Mouse (Mus musculus) forebrain, postnatal 0 days (tissue): ENCODE measurements around the gene Tecpr2. TPM values are rescaled to one million over a fixed set of nuclear protein-coding genes. Genes with fewer than 3 reads are reported as not detected.

Experiments used
- ATAC-seq: fragments of 200-750 bp; cut with Nextera tagmentation; 2 replicates; pipeline ENCODE4 v1.8.0; 2017; ENCODE audit warnings: mild to moderate bottlenecking, moderate library complexity
- DNase-seq: peaks from one replicate; pipeline ENCODE4 v3.0.0-alpha.2; 2015
- H3K27ac ChIP-seq: fragments of 300-500 bp; sonication (generic); 2 replicates; pipeline ENCODE4 v1.5.1; 2014; ENCODE audit warnings: low read depth, mild to moderate bottlenecking, antibody characterized with exemption, low read length, moderate library complexity, mixed read lengths
- H3K27me3 ChIP-seq: fragments of 300-500 bp; sonication (generic); 2 replicates; pipeline ENCODE4 v1.6.1; 2014; ENCODE audit warnings: mild to moderate bottlenecking, low read length, mixed read lengths; ENCODE audit not compliant: insufficient read depth
- H3K36me3 ChIP-seq: fragments of 300-500 bp; sonication (generic); 2 replicates; pipeline ENCODE4 v1.6.1; 2014; ENCODE audit warnings: mild to moderate bottlenecking, moderate library complexity; ENCODE audit not compliant: insufficient read depth
- H3K4me1 ChIP-seq: fragments of 300-500 bp; sonication (generic); 2 replicates; pipeline ENCODE4 v1.6.1; 2014; ENCODE audit warnings: antibody characterized with exemption; ENCODE audit not compliant: insufficient read depth
- H3K4me2 ChIP-seq: fragments of 300-500 bp; sonication (generic); 2 replicates; pipeline ENCODE4 v1.6.1; 2014; ENCODE audit warnings: low read depth, mild to moderate bottlenecking, moderate library complexity
- H3K4me3 ChIP-seq: fragments of 300-500 bp; sonication (generic); 2 replicates; pipeline ENCODE4 v1.5.1; 2014; ENCODE audit warnings: low read depth, low read length, mixed read lengths
- H3K9ac ChIP-seq: fragments of 300-500 bp; sonication (generic); 2 replicates; pipeline ENCODE4 v1.6.1; 2014; ENCODE audit warnings: mild to moderate bottlenecking
- H3K9me3 ChIP-seq: fragments of 300-500 bp; sonication (generic); 2 replicates; pipeline ENCODE4 v1.6.1; 2016; ENCODE audit warnings: low read length
- CTCF ChIP-seq: sonication (generic); IDR thresholded peaks from 2 replicates; pipeline ENCODE4 v1.5.1; 2016; ENCODE audit warnings: antibody characterized with exemption, control low read depth, low read depth
- WGBS: fragments of 180-500 bp; shearing (Covaris S2); extraction: QIAGEN DNeasy Blood & Tissue Kit; methylation state at CpG from one replicate; pipeline ENCODE4 v1.1.7; 2014; 5-methylcytosine and 5-hydroxymethylcytosine counted together
- polyA plus RNA-seq: library from polyadenylated mRNA; unstranded; fragments of >200 nt; fragmentation: Nextera tagmentation; extraction: Ambion mirVana; gene quantifications from 2 replicates; pipeline ENCODE4 v1.2.1, GENCODE M21; 2015
- total RNA-seq: library from RNA; depleted of rRNA; stranded (reverse); fragments of >200 nt; gene quantifications from 2 replicates; pipeline ENCODE4 v1.2.3, GENCODE M21; 2014

The Tecpr2 gene
- total and polyA plus RNA-seq, 2 experiments from 2014 or later: 5.6 to 25.6 TPM

DNA sequence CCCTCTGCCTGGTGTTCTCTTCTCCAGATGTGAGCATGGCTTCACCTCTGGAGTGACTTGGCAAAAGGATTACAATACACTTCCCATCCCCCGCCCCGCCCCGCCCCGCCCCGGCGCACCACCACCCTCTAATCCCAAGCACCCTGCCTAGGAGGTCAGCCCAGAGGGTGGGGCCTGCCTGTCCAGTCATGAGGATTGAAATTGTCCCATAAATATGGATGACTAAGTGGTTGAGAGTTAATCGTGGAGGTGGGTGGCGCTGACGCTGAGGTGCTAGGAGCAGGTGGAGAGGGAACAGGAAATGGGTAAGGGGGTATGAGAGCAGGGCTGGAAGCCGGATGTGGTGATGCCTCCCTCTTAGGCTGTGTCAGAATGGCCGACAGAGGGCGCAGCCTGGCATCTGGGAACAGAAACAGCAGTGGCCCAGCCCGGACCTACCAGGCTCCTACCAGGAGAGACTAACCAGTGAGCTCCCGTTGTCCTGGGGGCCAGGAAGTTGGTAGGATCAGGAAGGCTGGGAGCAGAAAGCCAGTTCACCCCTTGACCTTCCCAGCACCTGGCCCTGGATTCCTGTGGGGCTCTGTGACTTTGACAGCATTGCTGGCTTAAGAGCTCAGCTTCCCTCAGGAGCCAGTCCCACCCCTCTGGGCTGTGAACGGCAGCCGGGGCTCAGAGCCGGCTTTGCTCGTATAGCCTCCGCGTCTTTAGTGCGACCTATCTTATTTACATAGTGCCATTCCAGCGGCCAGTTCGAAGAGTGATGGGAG, 102.5 kb downstream of the Tecpr2 start:
- peak overlapping the region; percentile 54 for H3K4me2 ChIP-seq
- 6% methylated on average over 23 of the region's 23 CpGs for WGBS
- peak; percentile 79 for DNase-seq

DNA sequence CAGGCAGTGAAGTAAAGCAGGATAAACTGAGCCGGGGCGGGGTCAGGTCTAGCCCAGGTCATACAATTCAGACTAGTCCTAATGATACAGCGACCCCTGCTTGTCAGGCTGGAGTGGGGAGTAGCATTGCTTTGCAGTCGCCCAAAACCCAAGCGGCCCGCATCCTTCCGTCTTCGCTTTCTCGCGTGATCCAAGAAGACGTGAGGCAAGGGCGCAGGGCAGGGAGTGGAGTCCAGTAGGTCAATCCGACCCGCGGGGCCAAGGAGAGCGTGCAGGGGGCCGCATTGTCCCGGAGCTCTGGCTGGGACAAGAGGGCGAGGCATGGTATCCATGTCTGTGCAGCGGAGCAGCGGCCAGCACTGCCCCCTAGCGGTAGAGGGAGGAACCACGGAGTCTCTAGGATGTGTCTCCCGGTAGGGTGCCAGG, 103.1 kb downstream of the Tecpr2 start:
- ATAC-seq (peak; percentile 90), DNase-seq (peak; percentile 91)
- TF ChIP-seq CTCF: peak; percentile 94
- Histone ChIP-seq H3K4me3 (peak overlapping the region; percentile 37), H3K9ac (peak overlapping the region; percentile 42), H3K27me3 (no peaks in the 10 kb centered on the region), H3K9me3 (no peaks in the 10 kb centered on the region), H3K4me1 (no peaks in the 10 kb centered on the region), H3K27ac (peak overlapping the region; percentile 42; the same call in 1 of the 2 replicates), H3K36me3 (no peaks in the 10 kb centered on the region), H3K4me2 (peak overlapping the region; percentile 54)
- WGBS: 1% methylated on average over 24 of the region's 24 CpGs

More for the DNA sequence above, 102.5 kb downstream of the Tecpr2 start:
- Histone ChIP-seq H3K27me3 (no peaks in the 10 kb centered on the region), H3K36me3 (no peaks in the 10 kb centered on the region), H3K4me3 (peak overlapping the region; percentile 37), H3K4me1 (no peaks in the 10 kb centered on the region), H3K27ac (peak overlapping the region; percentile 42; the same call in 1 of the 2 replicates), H3K9me3 (no peaks in the 10 kb centered on the region), H3K9ac (peak overlapping the region; percentile 42; the same call in 1 of the 2 replicates)
- peak; percentile 89 for ATAC-seq
- TF ChIP-seq CTCF: peak; percentile 70

DNA sequence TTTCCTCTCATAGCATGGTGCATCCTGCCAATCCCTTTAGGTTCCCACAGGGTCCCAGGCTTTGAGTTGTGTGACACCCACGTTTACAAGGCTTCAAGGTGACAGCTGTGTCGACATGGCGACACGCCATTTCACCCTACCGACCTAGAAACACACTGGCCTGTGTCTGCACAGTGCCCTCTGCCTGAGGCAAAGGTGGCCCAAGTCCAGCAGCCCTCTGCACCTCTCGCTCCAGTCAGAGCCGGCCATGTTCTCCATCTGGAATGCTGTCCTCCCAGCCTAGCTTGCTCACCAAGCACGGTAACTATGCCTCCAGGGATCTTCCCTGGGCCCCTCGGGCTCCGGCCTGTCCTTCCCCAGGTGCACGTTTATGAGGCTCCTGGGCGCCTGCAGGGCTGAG, 103.7 kb downstream of the Tecpr2 start:
- peak overlapping the region; percentile 37; the same call in 1 of the 2 replicates for H3K4me3 ChIP-seq
- H3K27me3 ChIP-seq: no peaks in the 10 kb centered on the region
- H3K4me2 ChIP-seq: peak overlapping the region; percentile 54; the same call in 1 of the 2 replicates
- 81% methylated on average over 12 of the region's 12 CpGs for WGBS
- ATAC-seq: no peak
- no peak for DNase-seq
- no peaks in the 10 kb centered on the region for H3K9me3 ChIP-seq
- TF ChIP-seq CTCF: no peak
- no peaks in the 10 kb centered on the region for H3K36me3 ChIP-seq
- H3K4me1 ChIP-seq: no peaks in the 10 kb centered on the region
- H3K9ac ChIP-seq: no peak overlapping the region
- H3K27ac ChIP-seq: no peak overlapping the region

DNA sequence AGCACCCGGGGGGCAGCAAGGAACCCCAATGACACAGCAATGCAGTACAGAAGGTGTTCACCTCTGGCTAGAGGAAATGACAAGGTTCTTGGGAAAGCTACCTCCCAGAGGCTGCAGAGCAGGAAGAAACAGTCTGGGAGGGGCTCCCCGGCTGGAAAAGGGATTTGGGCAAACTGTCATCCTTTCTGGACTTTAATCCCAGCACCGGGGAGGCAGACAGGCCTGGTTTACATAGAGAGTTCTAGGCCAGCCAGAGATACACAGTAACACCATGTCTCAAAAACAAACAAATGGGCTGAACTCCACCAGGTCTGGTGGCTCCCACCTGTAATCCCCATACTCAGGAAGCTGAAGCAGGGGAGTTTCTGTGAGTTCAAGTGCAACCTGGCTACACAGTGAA, 104.2 kb downstream of the Tecpr2 start:
- Histone ChIP-seq H3K27me3 (no peaks in the 10 kb centered on the region), H3K4me1 (no peaks in the 10 kb centered on the region), H3K27ac (no peak overlapping the region), H3K4me2 (no peak overlapping the region), H3K9me3 (no peaks in the 10 kb centered on the region), H3K9ac (no peak overlapping the region), H3K36me3 (no peaks in the 10 kb centered on the region), H3K4me3 (no peak overlapping the region)
- no peak for TF ChIP-seq CTCF
- DNase-seq: no peak
- no peak for ATAC-seq
- WGBS: 86% methylated on average over 3 of the region's 3 CpGs

DNA sequence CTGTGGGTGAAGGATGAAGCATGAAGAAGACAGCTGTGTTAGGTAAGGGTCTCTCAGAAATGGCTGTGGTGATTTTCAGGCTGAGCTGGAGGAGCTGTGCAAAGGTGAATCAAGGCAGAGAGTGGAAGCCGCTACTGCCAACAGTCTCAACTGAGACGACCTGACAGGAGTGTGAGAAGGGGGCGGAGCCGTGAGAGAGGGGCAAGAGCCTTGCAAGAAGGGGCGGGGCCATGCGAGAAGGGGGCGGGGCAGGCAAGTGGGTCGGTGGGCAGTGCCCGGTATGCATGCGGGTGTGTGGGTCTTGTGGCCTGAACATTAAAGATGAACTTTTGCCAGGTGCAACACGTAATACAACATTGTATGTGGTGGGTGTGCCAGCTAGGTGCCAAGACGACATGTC, 105.6 kb downstream of the Tecpr2 start:
- TF ChIP-seq CTCF: no peak
- Histone ChIP-seq H3K27me3 (no peaks in the 10 kb centered on the region), H3K9ac (no peak overlapping the region), H3K27ac (no peak overlapping the region), H3K9me3 (no peaks in the 10 kb centered on the region), H3K36me3 (no peaks in the 10 kb centered on the region), H3K4me1 (no peaks in the 10 kb centered on the region), H3K4me3 (no peak overlapping the region), H3K4me2 (no peak overlapping the region)
- WGBS: 43% methylated on average over 12 of the region's 12 CpGs
- DNase-seq: no peak
- ATAC-seq: no peak

DNA sequence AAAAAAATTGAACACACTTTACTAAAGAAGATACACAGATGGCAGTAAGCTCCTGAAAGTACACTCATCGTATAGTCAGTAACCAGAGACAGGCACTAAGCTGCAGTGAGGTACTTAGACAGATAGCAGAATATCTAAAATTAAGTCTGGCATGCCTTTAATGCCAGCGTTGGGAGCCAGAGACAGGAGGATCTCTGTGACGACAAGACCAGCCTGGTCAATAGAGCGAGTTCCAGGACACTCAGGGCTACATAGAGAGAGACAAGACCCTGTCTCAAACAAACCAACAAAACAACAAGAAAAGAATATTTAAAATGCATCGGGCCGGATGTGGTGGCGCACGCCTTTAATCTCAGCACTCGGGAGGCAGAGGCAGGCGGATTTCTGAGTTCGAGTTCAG, 109.0 kb downstream of the Tecpr2 start:
- ATAC-seq (no peak), DNase-seq (no peak)
- Histone ChIP-seq H3K9ac (no peak overlapping the region), H3K27ac (no peak overlapping the region), H3K9me3 (no peaks in the 10 kb centered on the region), H3K27me3 (no peaks in the 10 kb centered on the region), H3K4me3 (no peak overlapping the region), H3K4me2 (no peak overlapping the region), H3K36me3 (no peaks in the 10 kb centered on the region), H3K4me1 (no peaks in the 10 kb centered on the region)
- 97% methylated on average over 11 of the region's 11 CpGs for WGBS
- TF ChIP-seq CTCF: no peak

DNA sequence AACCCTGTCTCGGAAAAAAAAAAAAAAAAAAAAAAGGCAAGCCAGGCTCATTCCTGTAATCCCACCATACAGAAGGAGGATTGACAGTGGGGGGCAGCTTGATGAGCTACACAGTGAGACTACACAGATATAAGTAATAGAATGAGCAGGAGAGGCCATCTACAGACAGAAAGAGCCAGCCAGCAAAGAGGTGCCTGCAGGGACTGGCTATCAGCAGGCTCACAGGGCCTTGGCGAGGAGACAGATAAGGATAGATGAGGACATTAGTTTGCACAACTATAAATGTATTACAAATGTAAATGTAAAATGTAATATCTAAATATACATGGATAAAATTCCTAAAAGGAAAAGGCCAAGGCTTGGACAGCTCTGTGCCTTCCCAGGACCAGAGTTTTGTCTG, 110.8 kb downstream of the Tecpr2 start:
- 89% methylated on average over 2 of the region's 2 CpGs for WGBS
- no peak for TF ChIP-seq CTCF

More for the DNA sequence above, 110.8 kb downstream of the Tecpr2 start:
- no peak for DNase-seq
- no peaks in the 10 kb centered on the region for H3K27me3 ChIP-seq
- no peak overlapping the region for H3K27ac ChIP-seq
- H3K9ac ChIP-seq: no peak overlapping the region
- no peak overlapping the region for H3K4me3 ChIP-seq
- H3K9me3 ChIP-seq: no peaks in the 10 kb centered on the region
- no peaks in the 10 kb centered on the region for H3K4me1 ChIP-seq
- no peaks in the 10 kb centered on the region for H3K36me3 ChIP-seq
- ATAC-seq: no peak
- no peak overlapping the region for H3K4me2 ChIP-seq
